Mouse (Mus musculus) intestine, embryonic 14.5 days (tissue): ENCODE data around the gene Lrrn4. TPM values are rescaled to one million over a fixed set of nuclear protein-coding genes. Genes with fewer than 3 reads are reported as not detected.

ENCODE experiments used
- polyA plus RNA-seq: library from polyadenylated mRNA; unstranded; fragments of >200 nt; fragmentation: Nextera tagmentation; extraction: Ambion mirVana; gene quantifications from 2 replicates; pipeline ENCODE4 v1.2.1, GENCODE M21; 2014

Lrrn4 gene
- polyA plus RNA-seq, 1 experiment from 2014 or later = 13.2 TPM

Other genes with a start within 250 kb of the Lrrn4 start
- gene Shld1, start 194.0 kb downstream of the Lrrn4 start, polyA plus RNA-seq = 13.6 and 22.3 TPM in 2 replicates
- 4.2 and 15.2 TPM in 2 replicates for gene Chgb, start 99.6 kb downstream of the Lrrn4 start, polyA plus RNA-seq
- 34.4 and 37.2 TPM in 2 replicates for gene Trmt6, start 64.8 kb downstream of the Lrrn4 start, polyA plus RNA-seq
- 13.5 and 16.3 TPM in 2 replicates for gene Mcm8, start 64.8 kb downstream of the Lrrn4 start, polyA plus RNA-seq
- gene Crls1, start 34.2 kb downstream of the Lrrn4 start, polyA plus RNA-seq = 13.9 and 20.3 TPM in 2 replicates
- gene Fermt1, start 65.0 kb upstream of the Lrrn4 start, polyA plus RNA-seq = 54.9 and 57.6 TPM in 2 replicates